Mouse (Mus musculus): ENCODE measurements around the gene Ctnna3. TPM values are rescaled to one million over a fixed set of nuclear protein-coding genes. Genes with fewer than 3 reads are reported as not detected.

The Ctnna3 gene
- polyA plus RNA-seq, 1 experiment = 0.17 TPM

DNA sequence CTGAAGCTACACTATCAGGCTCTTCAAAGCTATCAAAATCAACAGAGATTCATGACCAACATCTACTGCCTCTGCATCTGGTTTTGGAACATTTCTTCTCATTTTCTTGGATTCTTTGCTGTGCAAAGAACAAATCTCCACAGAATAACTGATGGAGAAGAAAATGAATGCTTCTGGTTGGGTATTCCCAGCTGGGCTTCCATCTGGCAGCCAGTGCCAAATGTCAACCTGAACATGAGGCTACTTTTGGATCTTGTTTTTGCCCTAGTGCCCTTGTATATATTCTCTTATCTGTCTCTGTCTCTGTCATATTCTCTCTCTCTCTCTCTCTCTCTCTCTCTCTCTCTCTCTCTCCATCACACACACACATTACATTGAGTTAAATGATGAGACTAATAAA is 601.0 kb downstream of the Ctnna3 start:
- TF ChIP-seq MYOG (IDR thresholded peaks at IDR 0.05; ENCODE audit: control insufficient read depth in 1 of 3, insufficient read depth in 1 of 3, insufficient read length in 2 of 3, low read depth in 2 of 3) (no peak), TCF12 (IDR thresholded peaks at IDR 0.05; ENCODE audit: insufficient read depth, poor library complexity, severe bottlenecking) (no peak), CEBPB (IDR thresholded peaks at IDR 0.05; ENCODE audit: insufficient read depth, poor library complexity, severe bottlenecking) (no peak), MAX (IDR thresholded peaks at IDR 0.05; ENCODE audit: low read depth) (no peak), REST (IDR thresholded peaks at IDR 0.05; ENCODE audit: insufficient read depth, insufficient read length) (no peak), MYOD1 (IDR thresholded peaks at IDR 0.05; ENCODE audit: control insufficient read depth in 1 of 3, insufficient read length in 2 of 3, low read depth in 2 of 3) (no peak), POLR2A (IDR thresholded peaks at IDR 0.05; ENCODE audit: insufficient read length, low read depth) (no peak), POLR2AphosphoS2 (IDR thresholded peaks at IDR 0.05; ENCODE audit: insufficient read length, low read depth) (no peak), SRF (IDR thresholded peaks at IDR 0.05; ENCODE audit: control insufficient read depth, insufficient read length, low read depth) (no peak), E2F4 (IDR thresholded peaks at IDR 0.05; ENCODE audit: insufficient read depth) (no peak), USF1 (IDR thresholded peaks at IDR 0.05; ENCODE audit: low read depth) (no peak), TCF3 (IDR thresholded peaks at IDR 0.05; ENCODE audit: insufficient read length, low read depth) (no peak)
- Histone ChIP-seq H3K4me2 (ENCODE audit: low read depth) (no peak overlapping the region), H3ac (ENCODE audit: control insufficient read depth, insufficient read length) (no peak overlapping the region), H3K36me3 (ENCODE audit: control insufficient read depth, insufficient read depth) (no peaks in the 10 kb centered on the region), H3K4me3 (no peak overlapping the region), H3K79me2 (ENCODE audit: control insufficient read depth, insufficient read depth) (no peaks in the 10 kb centered on the region), H3K27me3 (ENCODE audit: control insufficient read depth, insufficient read depth, insufficient read length) (no peaks in the 10 kb centered on the region)

DNA sequence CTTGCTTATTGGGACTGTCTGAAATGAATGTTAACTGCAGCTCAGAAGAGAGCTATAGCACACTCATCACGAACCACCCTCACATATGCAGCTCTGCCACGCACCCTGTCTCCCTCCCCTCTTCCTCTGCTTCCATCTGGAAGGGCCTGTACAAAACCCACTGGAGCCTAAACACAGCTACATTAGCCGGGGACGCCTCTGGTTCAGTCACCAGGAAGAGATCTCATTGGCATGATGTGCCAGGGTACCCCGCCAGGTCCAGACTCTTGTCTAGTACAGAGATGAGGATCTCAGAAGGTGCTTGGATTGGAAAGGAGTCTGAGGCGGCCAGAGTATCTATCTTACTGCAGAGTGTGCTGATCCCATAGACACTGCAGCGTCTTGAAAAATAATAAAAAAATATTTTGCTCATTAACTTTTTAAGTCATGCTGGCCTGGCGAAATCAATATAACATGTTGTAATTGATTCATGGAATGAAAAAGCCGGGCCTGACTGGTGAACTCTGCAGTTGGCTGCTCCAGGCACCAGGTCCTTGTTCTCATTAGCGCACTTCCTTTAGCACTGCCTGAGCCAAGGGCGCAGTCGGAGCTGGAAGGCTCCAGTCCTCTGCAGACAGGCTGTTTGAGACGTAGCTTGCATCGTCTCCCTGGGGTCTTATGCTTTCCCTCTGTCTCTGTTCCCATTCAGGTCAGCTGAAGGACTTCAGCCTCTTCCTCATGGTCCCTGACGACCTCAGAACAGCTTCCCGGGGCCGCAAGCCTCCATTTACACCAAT is 610.0 kb downstream of the Ctnna3 start:
- Histone ChIP-seq H3K4me3 (no peak overlapping the region), H3K4me2 (ENCODE audit: low read depth) (no peak overlapping the region), H3K36me3 (ENCODE audit: control insufficient read depth, insufficient read depth) (no peaks in the 10 kb centered on the region), H3ac (ENCODE audit: control insufficient read depth, insufficient read length) (no peak overlapping the region), H3K79me2 (ENCODE audit: control insufficient read depth, insufficient read depth) (no peaks in the 10 kb centered on the region), H3K27me3 (ENCODE audit: control insufficient read depth, insufficient read depth, insufficient read length) (no peaks in the 10 kb centered on the region)
- TF ChIP-seq POLR2AphosphoS2 (IDR thresholded peaks at IDR 0.05; ENCODE audit: insufficient read length, low read depth) (no peak), MYOG (IDR thresholded peaks at IDR 0.05; ENCODE audit: control insufficient read depth in 1 of 3, insufficient read depth in 1 of 3, insufficient read length in 2 of 3, low read depth in 2 of 3) (no peak), REST (IDR thresholded peaks at IDR 0.05; ENCODE audit: insufficient read depth, insufficient read length) (no peak), CEBPB (IDR thresholded peaks at IDR 0.05; ENCODE audit: insufficient read depth, poor library complexity, severe bottlenecking) (no peak), E2F4 (IDR thresholded peaks at IDR 0.05; ENCODE audit: insufficient read depth) (no peak), POLR2A (IDR thresholded peaks at IDR 0.05; ENCODE audit: insufficient read length, low read depth) (no peak), SRF (IDR thresholded peaks at IDR 0.05; ENCODE audit: control insufficient read depth, insufficient read length, low read depth) (no peak), TCF3 (IDR thresholded peaks at IDR 0.05; ENCODE audit: insufficient read length, low read depth) (no peak), MYOD1 (IDR thresholded peaks at IDR 0.05; ENCODE audit: control insufficient read depth in 1 of 3, insufficient read length in 2 of 3, low read depth in 2 of 3) (no peak), TCF12 (IDR thresholded peaks at IDR 0.05; ENCODE audit: insufficient read depth, poor library complexity, severe bottlenecking) (no peak)

DNA sequence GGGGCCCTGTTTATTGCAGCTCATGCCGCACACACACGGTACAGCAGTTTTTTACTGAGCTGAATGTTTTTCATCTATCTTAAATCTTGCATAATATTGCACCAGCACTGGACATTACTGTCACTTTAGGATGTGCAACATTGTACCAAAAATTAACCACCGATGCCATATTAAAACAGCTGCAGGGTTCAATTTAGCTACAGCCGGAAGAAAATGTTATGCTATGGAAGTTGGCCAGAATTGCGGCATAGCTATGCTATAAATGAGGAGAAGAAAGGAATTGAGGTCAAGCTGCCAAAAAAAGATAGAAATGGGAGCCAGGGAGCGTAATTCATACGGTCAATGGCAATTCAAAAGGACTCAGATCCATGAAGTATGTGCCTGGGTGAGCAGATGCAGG is 611.3 kb downstream of the Ctnna3 start:
- H3K79me2 ChIP-seq (ENCODE audit: control insufficient read depth, insufficient read depth) = no peaks in the 10 kb centered on the region
- H3K4me3 ChIP-seq = no peak overlapping the region
- H3K27me3 ChIP-seq (ENCODE audit: control insufficient read depth, insufficient read depth, insufficient read length) = no peaks in the 10 kb centered on the region
- no peaks in the 10 kb centered on the region for H3K36me3 ChIP-seq (ENCODE audit: control insufficient read depth, insufficient read depth)
- H3K4me2 ChIP-seq (ENCODE audit: low read depth) = no peak overlapping the region
- TF ChIP-seq MAX (IDR thresholded peaks at IDR 0.05; ENCODE audit: low read depth) = no peak
- no peak for TF ChIP-seq USF1 (IDR thresholded peaks at IDR 0.05; ENCODE audit: low read depth)
- TF ChIP-seq POLR2AphosphoS2 (IDR thresholded peaks at IDR 0.05; ENCODE audit: insufficient read length, low read depth) = no peak
- no peak for TF ChIP-seq TCF12 (IDR thresholded peaks at IDR 0.05; ENCODE audit: insufficient read depth, poor library complexity, severe bottlenecking)
- TF ChIP-seq E2F4 (IDR thresholded peaks at IDR 0.05; ENCODE audit: insufficient read depth) = no peak
- TF ChIP-seq CEBPB (IDR thresholded peaks at IDR 0.05; ENCODE audit: insufficient read depth, poor library complexity, severe bottlenecking) = peak; percentile 71; the same call in 1 of the 2 replicates
- no peak for TF ChIP-seq MYOG (IDR thresholded peaks at IDR 0.05; ENCODE audit: control insufficient read depth in 1 of 3, insufficient read depth in 1 of 3, insufficient read length in 2 of 3, low read depth in 2 of 3)
- H3ac ChIP-seq (ENCODE audit: control insufficient read depth, insufficient read length) = no peak overlapping the region

DNA sequence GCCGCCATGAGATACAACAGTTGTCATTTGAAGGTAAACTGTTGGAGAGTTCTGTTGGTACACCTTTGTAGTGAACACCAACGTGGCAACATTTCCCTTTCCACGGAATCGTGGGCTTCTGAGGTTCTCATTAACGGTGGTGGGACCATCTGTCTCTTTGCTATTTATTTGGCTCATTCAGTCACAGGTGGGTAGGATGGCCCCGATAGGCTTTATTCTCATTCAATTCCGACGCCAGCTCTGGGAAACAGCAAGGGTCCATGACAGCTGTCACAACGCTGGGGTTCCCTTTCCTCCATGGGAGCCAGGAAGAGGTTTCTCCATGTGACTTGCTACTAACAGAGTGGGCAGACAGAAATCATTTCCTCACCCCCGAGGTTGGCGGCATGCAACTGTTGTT is 612.0 kb downstream of the Ctnna3 start:
- Histone ChIP-seq H3K36me3 (ENCODE audit: control insufficient read depth, insufficient read depth) (no peaks in the 10 kb centered on the region), H3K4me3 (no peak overlapping the region), H3K27me3 (ENCODE audit: control insufficient read depth, insufficient read depth, insufficient read length) (no peaks in the 10 kb centered on the region), H3K79me2 (ENCODE audit: control insufficient read depth, insufficient read depth) (no peaks in the 10 kb centered on the region), H3ac (ENCODE audit: control insufficient read depth, insufficient read length) (no peak overlapping the region), H3K4me2 (ENCODE audit: low read depth) (no peak overlapping the region)
- TF ChIP-seq SRF (IDR thresholded peaks at IDR 0.05; ENCODE audit: control insufficient read depth, insufficient read length, low read depth) (no peak), E2F4 (IDR thresholded peaks at IDR 0.05; ENCODE audit: insufficient read depth) (no peak), MYOD1 (IDR thresholded peaks at IDR 0.05; ENCODE audit: control insufficient read depth in 1 of 3, insufficient read length in 2 of 3, low read depth in 2 of 3) (no peak), MAX (IDR thresholded peaks at IDR 0.05; ENCODE audit: low read depth) (no peak), POLR2AphosphoS2 (IDR thresholded peaks at IDR 0.05; ENCODE audit: insufficient read length, low read depth) (no peak), REST (IDR thresholded peaks at IDR 0.05; ENCODE audit: insufficient read depth, insufficient read length) (no peak), POLR2A (IDR thresholded peaks at IDR 0.05; ENCODE audit: insufficient read length, low read depth) (no peak), USF1 (IDR thresholded peaks at IDR 0.05; ENCODE audit: low read depth) (no peak), MYOG (IDR thresholded peaks at IDR 0.05; ENCODE audit: control insufficient read depth in 1 of 3, insufficient read depth in 1 of 3, insufficient read length in 2 of 3, low read depth in 2 of 3) (no peak), CEBPB (IDR thresholded peaks at IDR 0.05; ENCODE audit: insufficient read depth, poor library complexity, severe bottlenecking) (no peak)

All from myocyte (in vitro differentiated cells).